Mouse (Mus musculus) left cerebral cortex, postnatal 25 days (tissue): ENCODE results near the gene Arhgef7. TPM values are rescaled to one million over a fixed set of nuclear protein-coding genes. Genes with fewer than 3 reads are reported as not detected.

Experiments used
- DNase-seq, 2 experiments: peaks; one replicate each; pipeline ENCODE4 v3.0.0; 2022; ENCODE audit warnings: low spot score in 2 of 2, mixed read lengths in 1 of 2
- intact Hi-C: fragments of 180-260 bp; cut with DNase I; formaldehyde crosslinking; loops from one replicate; pipeline ENCODE4 v1.15.1; 2025
- total RNA-seq, 2 experiments: library from RNA; stranded (reverse); gene quantifications; 2 replicates each; pipeline ENCODE4 v1.2.3; 2021

The Arhgef7 gene
- total RNA-seq, 2 experiments from 2014 or later: 137 to 142 TPM

GRCm38 (mm10) chr8:11708815-11709214 lies 18.7 kb upstream of the Arhgef7 start:
- intact Hi-C loops: loop anchor here (10.0 kb wide), 1 partner anchor 284 kb away; no protein-coding TSS in a partner anchor

GRCm38 (mm10) chr8:11709542-11709941 lies 18.0 kb upstream of the Arhgef7 start:
- no peak for DNase-seq
- intact Hi-C loops: loop anchor here (10.0 kb wide), 1 partner anchor 285 kb away; no protein-coding TSS in a partner anchor

More at GRCm38 (mm10) chr8:11708815-11709214, 18.7 kb upstream of the Arhgef7 start:
- no peak for DNase-seq

GRCm38 (mm10) chr8:11710415-11710814 lies 17.1 kb upstream of the Arhgef7 start:
- intact Hi-C loops: no loop called here
- DNase-seq: no peak

GRCm38 (mm10) chr8:11712244-11712643 lies 15.3 kb upstream of the Arhgef7 start:
- intact Hi-C loops: no loop called here
- DNase-seq: no peak

- intact Hi-C loops: no loop called here
Measured at GRCm38 (mm10) chr8:11717194-11717593, 10.3 kb upstream of the Arhgef7 start.

GRCm38 (mm10) chr8:11727273-11727650 lies 259 bp upstream of the Arhgef7 start:
- DNase-seq: no peak
- intact Hi-C loops: loop anchor here (5.0 kb wide), 1 partner anchor 50 kb away; no protein-coding TSS in a partner anchor

More at GRCm38 (mm10) chr8:11717194-11717593, 10.3 kb upstream of the Arhgef7 start:
- DNase-seq: no peak

GRCm38 (mm10) chr8:11728482-11729295 lies 1.2 kb downstream of the Arhgef7 start:
- DNase-seq: peak; percentile 44 to 54
- intact Hi-C loops: loop anchor here (1.0 to 5.0 kb wide), 3 partner anchors 30 to 93 kb away; partner anchors contain the start of gene Ankrd10

GRCm38 (mm10) chr8:11730271-11730940 lies 2.9 kb downstream of the Arhgef7 start:
- no peak for DNase-seq
- intact Hi-C loops: no loop called here

- intact Hi-C loops: no loop called here
Measured at GRCm38 (mm10) chr8:11735672-11736235, 8.2 kb downstream of the Arhgef7 start.

GRCm38 (mm10) chr8:11737096-11737495 lies 9.6 kb downstream of the Arhgef7 start:
- intact Hi-C loops: no loop called here
- DNase-seq: no peak

More at GRCm38 (mm10) chr8:11735672-11736235, 8.2 kb downstream of the Arhgef7 start:
- DNase-seq: no peak

- no peak for DNase-seq
- intact Hi-C loops: no loop called here
Measured at GRCm38 (mm10) chr8:11739082-11739481, 11.6 kb downstream of the Arhgef7 start.

- no peak for DNase-seq
- intact Hi-C loops: no loop called here
Measured at GRCm38 (mm10) chr8:11740857-11741256, 13.3 kb downstream of the Arhgef7 start.

GRCm38 (mm10) chr8:11743580-11743979 lies 16.1 kb downstream of the Arhgef7 start:
- intact Hi-C loops: no loop called here
- no peak for DNase-seq

GRCm38 (mm10) chr8:11746850-11747600 lies 19.5 kb downstream of the Arhgef7 start:
- intact Hi-C loops: no loop called here
- no peak for DNase-seq

GRCm38 (mm10) chr8:11749472-11749871 lies 22.0 kb downstream of the Arhgef7 start:
- intact Hi-C loops: no loop called here
- no peak for DNase-seq

- intact Hi-C loops: no loop called here
- no peak for DNase-seq
Measured at GRCm38 (mm10) chr8:11752338-11752737, 24.8 kb downstream of the Arhgef7 start.

- intact Hi-C loops: no loop called here
- DNase-seq: no peak
Measured at GRCm38 (mm10) chr8:11753155-11753941, 25.8 kb downstream of the Arhgef7 start.

GRCm38 (mm10) chr8:11754723-11755122 lies 27.2 kb downstream of the Arhgef7 start:
- no peak for DNase-seq
- intact Hi-C loops: loop anchor here (5.0 kb wide), 1 partner anchor 188 kb away; no protein-coding TSS in a partner anchor

GRCm38 (mm10) chr8:11755873-11756272 lies 28.4 kb downstream of the Arhgef7 start:
- DNase-seq: peak; percentile 59 to 78
- intact Hi-C loops: loop anchor here (2.0 to 5.0 kb wide), 2 partner anchors 169 to 186 kb away; no protein-coding TSS in a partner anchor
